Mouse (Mus musculus) E14TG2a.4 (cell line): ENCODE measurements at regions not wholly inside any gene's neighbourhood (a gene's known extent, or its start where the extent isn't known, plus 50 kb on each side); places are given as distances from the start of the nearest gene placed in this dataset.

Experiments
- CTCF ChIP-seq: conservative IDR thresholded peaks from 2 replicates; pipeline ENCODE4 v1.5.1; 2014; ENCODE audit warnings: low read length
- NANOG ChIP-seq: IDR thresholded peaks from 2 replicates; pipeline ENCODE4 v1.6.1; 2014; ENCODE audit warnings: borderline replicate concordance, low read length, mixed read lengths
- POU5F1 ChIP-seq: IDR thresholded peaks from 2 replicates; pipeline ENCODE4 v1.6.1; 2014; ENCODE audit warnings: low read length, borderline replicate concordance

DNA sequence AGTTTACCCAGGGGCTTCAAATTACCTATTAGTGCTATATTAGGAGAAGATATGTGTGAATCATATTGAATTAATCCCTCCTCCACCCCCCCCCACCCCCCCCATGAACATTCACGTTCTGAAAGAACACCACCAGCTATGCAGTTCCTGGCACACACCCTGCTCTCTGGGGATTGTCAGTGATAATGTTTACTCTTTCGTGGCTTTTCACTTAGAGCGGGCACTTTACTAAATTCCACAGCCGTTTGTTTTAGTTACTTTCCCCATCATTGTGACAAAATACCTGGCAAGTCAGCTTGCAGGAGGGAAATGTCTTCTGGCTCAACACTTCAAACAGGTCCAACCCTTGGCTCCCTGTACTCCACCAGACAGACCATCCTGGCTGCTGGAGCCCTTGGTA is 359.0 kb downstream of the Rps15a start:
- TF ChIP-seq CTCF: no peak
- no peak for TF ChIP-seq POU5F1
- TF ChIP-seq NANOG: no peak
